Mouse (Mus musculus): ENCODE results near the gene Hist1h2af. TPM values are rescaled to one million over a fixed set of nuclear protein-coding genes. Genes with fewer than 3 reads are reported as not detected.
"Not testable (repeated sequence)": the region's sequence is repeated elsewhere in the genome, so short reads cannot be mapped to it uniquely, and the experiment has no call there.

Gene Hist1h2af
- polyA plus RNA-seq, 1 experiment from 2014 or later: 0.82 TPM

DNA sequence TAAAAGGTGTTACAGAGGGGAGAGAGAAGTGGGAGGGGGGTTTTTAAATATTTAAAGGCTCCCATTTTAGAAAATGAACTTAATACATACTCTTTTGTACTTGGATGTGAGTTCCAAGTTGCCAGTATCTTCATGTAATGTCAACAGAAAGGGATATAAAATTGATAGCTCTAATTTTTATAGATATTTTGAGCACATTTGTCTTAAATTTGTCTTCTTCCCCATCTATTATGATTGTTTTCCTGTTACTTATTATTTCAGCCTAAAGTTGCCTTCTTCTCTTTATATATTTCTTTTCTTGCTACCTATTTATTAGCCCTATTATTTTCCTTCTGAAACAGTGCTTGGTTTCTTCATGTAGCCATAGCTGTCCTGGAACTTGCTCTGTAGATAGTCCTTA lies 19.3 kb downstream of the Hist1h2af start, which contains the start of gene Hist1h1d:
Hist1h1d (plus strand) TSS at position 301 of the 400 bp plus-strand sequence.
- H3K9me3 ChIP-seq: no peaks in the 10 kb centered on the region
- H3K4me2 ChIP-seq: peak within 1 kb of the TSS; percentile 100
- H3K4me1 ChIP-seq (replicated peaks): peaks cover 38% of the 10 kb centered on the region
- H3K36me3 ChIP-seq: no peaks in the 10 kb centered on the region
- 0 out of 2 replicates have a peak within 1 kb of the TSS, but pooled peaks have one; percentile 17 for H3K9ac ChIP-seq
- no peaks in the 10 kb centered on the region for H3K27me3 ChIP-seq
- H3K4me3 ChIP-seq: no peak within 1 kb of the TSS
- no peak for ATAC-seq (ENCODE audit: low FRiP score, low read depth)
- H3K27ac ChIP-seq (replicated peaks): 0 out of 2 replicates have a peak within 1 kb of the TSS, but pooled peaks have one; percentile 87

GRCm38 (mm10) chr13:23554393-23554792 lies 20.7 kb downstream of the Hist1h2af start:
- Histone ChIP-seq H3K27ac (replicated peaks) (peak overlapping the region; percentile 90), H3K4me3 (peak overlapping the region; percentile 53), H3K9ac (peak overlapping the region; percentile 63), H3K4me2 (peak overlapping the region; percentile 100), H3K4me1 (replicated peaks) (peaks cover 38% of the 10 kb centered on the region), H3K27me3 (no peaks in the 10 kb centered on the region), H3K9me3 (no peaks in the 10 kb centered on the region), H3K36me3 (no peaks in the 10 kb centered on the region)
- 21% methylated on average over 9 of the region's 9 CpGs for WGBS
- ATAC-seq (ENCODE audit: low FRiP score, low read depth): no peak

- H3K4me2 ChIP-seq: peak overlapping the region; percentile 100
- no peaks in the 10 kb centered on the region for H3K9me3 ChIP-seq
- H3K4me1 ChIP-seq (replicated peaks): peaks cover 38% of the 10 kb centered on the region
- H3K27me3 ChIP-seq: no peaks in the 10 kb centered on the region
- no peaks in the 10 kb centered on the region for H3K36me3 ChIP-seq
- peak; percentile 79 for ATAC-seq (ENCODE audit: low FRiP score, low read depth)
- H3K4me3 ChIP-seq: peak overlapping the region; percentile 53
- H3K9ac ChIP-seq: peak overlapping the region; percentile 63
- under 1% methylated on average over 53 of the region's 54 CpGs for WGBS
- peak overlapping the region; percentile 90 for H3K27ac ChIP-seq (replicated peaks)
These were observed 21.5 kb downstream of the Hist1h2af start for GRCm38 (mm10) chr13:23554925-23555838.

DNA sequence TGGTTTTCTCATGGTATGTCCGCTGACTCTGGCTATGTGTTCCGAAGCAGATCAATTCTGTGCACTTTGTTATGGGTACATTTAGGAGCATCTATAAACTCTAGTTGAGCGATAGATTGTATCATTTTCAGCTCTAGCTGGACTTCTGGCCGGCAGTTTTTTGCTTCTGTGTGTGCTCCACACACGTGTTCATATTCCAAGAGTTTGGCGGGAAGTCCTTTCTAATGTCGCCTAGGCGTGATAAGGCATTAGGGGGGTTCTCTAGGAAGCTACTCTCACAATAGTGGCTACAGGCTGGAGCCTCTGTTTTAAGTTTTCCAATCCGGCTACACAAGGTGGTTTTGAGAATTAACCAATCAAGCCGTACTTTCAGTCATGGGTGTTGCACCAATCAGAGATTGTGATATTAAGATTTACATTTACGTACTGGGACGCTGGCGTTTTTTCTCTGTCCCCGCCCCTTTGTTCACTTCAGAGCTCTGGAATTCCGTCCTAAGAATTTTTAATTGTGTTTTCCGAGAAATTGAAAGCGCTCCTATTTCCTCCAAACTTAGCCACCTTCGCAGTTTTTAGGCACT lies 22.2 kb downstream of the Hist1h2af start:
- no peaks in the 10 kb centered on the region for H3K36me3 ChIP-seq
- WGBS: 0% methylated on average over 18 of the region's 18 CpGs
- peak overlapping the region; percentile 63 for H3K9ac ChIP-seq
- H3K4me2 ChIP-seq: peak overlapping the region; percentile 100
- no peaks in the 10 kb centered on the region for H3K9me3 ChIP-seq
- peak overlapping the region; percentile 53 for H3K4me3 ChIP-seq
- peak; percentile 88 for ATAC-seq (ENCODE audit: low FRiP score, low read depth)
- H3K4me1 ChIP-seq (replicated peaks): peaks cover 36% of the 10 kb centered on the region
- no peaks in the 10 kb centered on the region for H3K27me3 ChIP-seq
- H3K27ac ChIP-seq (replicated peaks): peak overlapping the region; percentile 90

GRCm38 (mm10) chr13:23556906-23557305 lies 23.2 kb downstream of the Hist1h2af start:
- Histone ChIP-seq H3K36me3 (no peaks in the 10 kb centered on the region), H3K9ac (no peak overlapping the region), H3K27ac (replicated peaks) (0 out of 2 replicates have a peak overlapping the region, but pooled peaks have one; percentile 11), H3K27me3 (no peaks in the 10 kb centered on the region), H3K4me1 (replicated peaks) (peaks cover 32% of the 10 kb centered on the region), H3K4me2 (0 out of 2 replicates have a peak overlapping the region, but pooled peaks have one; percentile 100), H3K9me3 (no peaks in the 10 kb centered on the region), H3K4me3 (no peak overlapping the region)
- ATAC-seq (ENCODE audit: low FRiP score, low read depth): no peak
- WGBS: 75% methylated on average over 3 of the region's 3 CpGs

DNA sequence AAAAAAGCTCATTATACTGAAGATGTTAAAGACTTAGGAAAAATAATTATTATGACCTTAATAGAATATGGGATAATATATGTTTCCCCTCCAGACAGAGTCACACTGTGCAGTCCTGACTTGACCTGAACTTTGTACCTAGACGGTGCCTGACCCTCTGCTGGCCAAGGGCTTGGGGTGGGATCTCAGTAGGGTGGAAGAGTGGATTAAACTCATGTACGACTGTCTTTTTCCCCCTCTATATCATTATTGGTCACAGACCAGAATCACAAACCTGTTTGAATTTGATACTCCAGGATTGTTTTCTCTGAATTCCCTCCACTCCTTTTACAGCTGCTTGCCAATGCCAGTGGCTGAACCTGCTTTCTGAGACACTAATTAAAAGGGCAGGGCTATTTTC lies 27.0 kb downstream of the Hist1h2af start:
- H3K4me1 ChIP-seq (replicated peaks): peaks cover 17% of the 10 kb centered on the region
- H3K4me2 ChIP-seq: 0 out of 2 replicates have a peak overlapping the region, but pooled peaks have one; percentile 4
- not testable (repeated sequence) for H3K27ac ChIP-seq (replicated peaks); H3K9me3 ChIP-seq; H3K4me3 ChIP-seq; H3K27me3 ChIP-seq; H3K9ac ChIP-seq; ATAC-seq (ENCODE audit: low FRiP score, low read depth); H3K36me3 ChIP-seq
- WGBS: 24% methylated on average over 2 of the region's 2 CpGs

- H3K27ac ChIP-seq (replicated peaks): peak overlapping the region; percentile 97
- not testable (repeated sequence) for ATAC-seq (ENCODE audit: low FRiP score, low read depth); H3K9me3 ChIP-seq; H3K36me3 ChIP-seq; H3K27me3 ChIP-seq
- peak overlapping the region; percentile 58; the same call in 1 of the 2 replicates for H3K9ac ChIP-seq
- peak overlapping the region; percentile 49 for H3K4me3 ChIP-seq
- H3K4me2 ChIP-seq: peak overlapping the region; percentile 78
- WGBS: 0% methylated on average over 2 of the region's 5 CpGs
- peaks cover 11% of the 10 kb centered on the region for H3K4me1 ChIP-seq (replicated peaks)
These were observed 27.8 kb downstream of the Hist1h2af start for GRCm38 (mm10) chr13:23561531-23561882.

DNA sequence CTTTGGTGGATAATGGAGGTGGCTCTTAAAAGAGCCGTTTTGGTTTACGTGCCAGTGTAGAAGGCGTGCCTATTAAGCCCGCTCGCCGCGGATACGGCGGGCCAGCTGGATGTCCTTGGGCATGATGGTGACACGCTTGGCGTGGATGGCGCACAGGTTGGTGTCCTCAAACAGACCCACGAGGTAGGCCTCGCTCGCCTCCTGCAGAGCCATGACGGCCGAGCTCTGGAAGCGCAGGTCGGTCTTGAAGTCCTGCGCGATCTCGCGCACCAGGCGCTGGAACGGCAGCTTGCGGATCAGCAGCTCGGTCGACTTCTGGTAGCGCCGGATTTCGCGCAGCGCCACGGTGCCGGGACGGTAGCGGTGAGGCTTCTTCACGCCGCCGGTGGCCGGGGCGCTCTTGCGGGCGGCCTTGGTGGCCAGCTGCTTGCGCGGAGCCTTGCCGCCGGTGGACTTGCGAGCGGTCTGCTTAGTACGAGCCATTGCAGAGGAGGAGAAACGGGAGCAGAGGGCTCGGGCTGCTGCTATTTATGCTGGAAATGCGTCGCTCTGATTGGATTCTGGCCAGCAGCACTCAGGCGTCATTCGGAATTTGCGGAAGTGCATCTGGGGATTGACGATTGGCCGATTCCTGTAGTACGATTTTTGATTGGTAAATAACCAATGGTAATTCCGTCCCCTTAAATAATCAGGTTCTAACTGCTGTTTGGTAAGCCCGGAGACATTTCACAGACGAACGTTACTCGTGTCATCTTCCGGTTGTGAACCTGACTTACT lies 28.4 kb downstream of the Hist1h2af start, which contains the start of gene Hist1h3e:
Hist1h3e (minus strand) TSS at position 487 of the 777 bp plus-strand sequence.
- peak within 1 kb of the TSS; percentile 97 for H3K27ac ChIP-seq (replicated peaks)
- peak within 1 kb of the TSS; percentile 78 for H3K4me2 ChIP-seq
- H3K9ac ChIP-seq: peak within 1 kb of the TSS; percentile 58
- H3K9me3 ChIP-seq; H3K36me3 ChIP-seq; H3K4me1 ChIP-seq (replicated peaks); H3K27me3 ChIP-seq: not testable (repeated sequence)
- H3K4me3 ChIP-seq: peak within 1 kb of the TSS; percentile 49
- ATAC-seq (ENCODE audit: low FRiP score, low read depth): peak; percentile 97
- under 1% methylated on average over 53 of the region's 67 CpGs for WGBS

DNA sequence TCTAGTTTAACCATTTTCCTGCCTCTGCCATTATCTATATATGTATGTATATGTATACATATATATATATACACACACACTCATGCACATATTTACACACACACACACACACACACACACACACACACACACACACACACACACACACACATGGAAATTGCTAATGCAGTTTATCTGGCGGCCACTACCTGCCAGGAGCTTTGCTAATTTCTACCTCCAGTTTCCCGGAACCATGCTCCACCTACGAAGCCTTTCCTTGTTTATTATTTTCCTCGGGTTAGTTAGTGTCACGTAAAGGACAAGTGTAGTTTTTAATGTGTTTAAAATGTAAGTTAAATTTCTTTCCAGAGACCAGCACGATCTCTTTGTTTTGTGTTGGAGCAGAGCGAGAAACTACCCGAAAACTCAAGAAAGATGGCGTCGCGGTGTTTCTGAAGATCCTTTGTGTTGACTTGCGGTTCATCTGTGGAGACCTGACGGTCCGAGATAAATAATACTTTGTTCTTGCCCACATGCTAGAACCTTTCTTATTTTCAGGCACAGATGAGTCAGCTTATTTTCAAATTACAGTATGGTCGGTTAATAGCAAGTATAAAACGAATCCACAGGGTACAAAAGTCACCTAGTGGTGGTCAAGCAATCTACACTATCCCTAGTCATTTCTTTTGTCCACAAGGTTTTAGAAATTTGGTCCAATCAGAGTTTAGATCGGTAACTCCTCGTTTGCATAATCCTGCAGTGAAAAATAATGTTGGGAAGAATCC lies 29.2 kb downstream of the Hist1h2af start:
- Histone ChIP-seq H3K4me2 (peak overlapping the region; percentile 78), H3K27ac (replicated peaks) (peak overlapping the region; percentile 97), H3K4me1 (replicated peaks) (peaks cover 7% of the 10 kb centered on the region), H3K27me3 (no peaks in the 10 kb centered on the region), H3K36me3 (no peaks in the 10 kb centered on the region), H3K9me3 (no peaks in the 10 kb centered on the region), H3K9ac (peak overlapping the region; percentile 58), H3K4me3 (peak overlapping the region; percentile 49)
- ATAC-seq (ENCODE audit: low FRiP score, low read depth): peak; percentile 68
- WGBS: 3% methylated on average over 18 of the region's 18 CpGs

GRCm38 (mm10) chr13:23564482-23564881 lies 30.8 kb downstream of the Hist1h2af start:
- Histone ChIP-seq H3K27me3 (no peaks in the 10 kb centered on the region), H3K9ac (no peak overlapping the region), H3K4me3 (no peak overlapping the region), H3K9me3 (no peaks in the 10 kb centered on the region), H3K4me1 (replicated peaks) (peaks cover 8% of the 10 kb centered on the region), H3K4me2 (no peak overlapping the region), H3K27ac (replicated peaks) (no peak overlapping the region), H3K36me3 (no peaks in the 10 kb centered on the region)
- ATAC-seq (ENCODE audit: low FRiP score, low read depth): no peak
- WGBS: 84% methylated on average over 2 of the region's 2 CpGs
